Mouse (Mus musculus): ENCODE measurements around the gene Tbc1d5. TPM values are rescaled to one million over a fixed set of nuclear protein-coding genes. Genes with fewer than 3 reads are reported as not detected.

Tbc1d5 gene
- total and polyA plus RNA-seq, 3 experiments: 6.6 to 13.9 (median 7.7) TPM

DNA sequence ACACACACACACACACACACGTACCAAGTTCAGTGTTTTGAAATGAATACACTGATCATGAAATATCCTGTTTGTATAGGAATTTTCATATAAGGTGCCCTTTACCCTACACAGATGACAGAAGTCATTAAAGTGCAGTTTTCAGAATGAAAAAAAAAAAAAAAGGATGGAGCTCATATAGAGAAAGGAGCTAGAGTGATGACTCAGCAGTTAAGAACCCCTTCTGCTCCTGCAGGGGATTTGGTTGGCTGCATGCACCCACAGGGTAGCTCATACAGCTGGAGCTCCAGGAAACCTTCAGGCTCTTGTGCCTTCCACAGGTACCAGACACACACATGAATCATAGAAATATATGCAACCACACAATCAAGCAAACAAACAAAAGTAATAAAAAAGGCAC, 213.0 kb downstream of the Tbc1d5 start:
- no peak overlapping the region for H3K9ac ChIP-seq (ENCODE audit: insufficient read depth, low read depth)
- no peaks in the 10 kb centered on the region for H3K27me3 ChIP-seq (replicated peaks)
- DNase-seq (ENCODE audit: extremely low read depth): no peak
- H3K36me3 ChIP-seq (replicated peaks in 1 of 2; ENCODE audit: control insufficient read depth in 1 of 2, insufficient read depth in 1 of 2, low read length in 1 of 2): peaks cover 2 to 14% of the 10 kb centered on the region in 2 experiments
- no peak overlapping the region for H3K27ac ChIP-seq (ENCODE audit: insufficient read depth, low read depth)
- dilution Hi-C loops (cut with MboI; ENCODE audit: extremely low pct_ligation_motif_present, extremely low pct_unique_long_range_greater_than_20kb, low sequenced_read_pairs) (no loop called here), in situ Hi-C loops (cut with MboI; ENCODE audit: low pct_ligation_motif_present, low pct_unique_long_range_greater_than_20kb, low sequenced_read_pairs) (no loop called here)
- H3K4me2 ChIP-seq (ENCODE audit: insufficient read depth, low read depth, poor library complexity, severe bottlenecking): no peak overlapping the region
- H3K4me3 ChIP-seq (replicated peaks in 1 of 3; ENCODE audit: low read depth in 2 of 3, low read length in 2 of 3, poor library complexity in 1 of 3): no peak overlapping the region
- no peaks in the 10 kb centered on the region for H3K79me2 ChIP-seq (replicated peaks; ENCODE audit: control insufficient read depth, extremely low read depth, insufficient read depth, poor library complexity, severe bottlenecking)
- no peaks in the 10 kb centered on the region for H3K9me3 ChIP-seq (replicated peaks; ENCODE audit: low read length)
- TF ChIP-seq MXI1 (IDR thresholded peaks at IDR 0.05; ENCODE audit: low read depth, low read length) (no peak), MAFK (IDR thresholded peaks at IDR 0.05; ENCODE audit: insufficient replicate concordance, low read length) (peak; percentile 80)
- peaks cover 0 to 3% of the 10 kb centered on the region in 2 experiments; a peak in 1 of 4 replicates for H3K4me1 ChIP-seq (ENCODE audit: control insufficient read depth in 1 of 2, insufficient read depth in 2 of 2)

DNA sequence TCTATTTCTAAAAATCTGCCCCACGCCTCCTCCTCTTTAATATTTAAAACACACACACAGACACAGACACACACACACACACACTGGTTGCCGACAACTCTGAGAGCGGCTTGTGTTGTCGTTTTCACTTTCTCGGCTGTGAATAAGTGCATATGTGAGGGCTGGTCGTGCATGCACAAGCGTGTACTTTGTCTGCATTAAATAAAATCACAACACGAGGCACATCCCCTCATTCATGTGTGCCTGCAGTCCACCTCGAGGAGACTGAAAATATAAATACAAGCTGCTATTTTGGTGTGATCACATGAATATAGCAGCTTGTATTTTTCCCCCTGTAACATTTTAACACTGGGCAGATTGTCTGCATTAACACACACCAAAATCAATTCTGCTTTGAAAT, 224.8 kb downstream of the Tbc1d5 start:
- H3K79me2 ChIP-seq (replicated peaks; ENCODE audit: control insufficient read depth, extremely low read depth, insufficient read depth, poor library complexity, severe bottlenecking): no peaks in the 10 kb centered on the region
- no peak overlapping the region for H3K4me2 ChIP-seq (ENCODE audit: insufficient read depth, low read depth, poor library complexity, severe bottlenecking)
- no peak overlapping the region for H3K4me3 ChIP-seq (replicated peaks in 1 of 3; ENCODE audit: low read depth in 2 of 3, low read length in 2 of 3, poor library complexity in 1 of 3)
- peaks cover 0 to 2% of the 10 kb centered on the region in 2 experiments; a peak in 1 of 4 replicates for H3K4me1 ChIP-seq (ENCODE audit: control insufficient read depth in 1 of 2, insufficient read depth in 2 of 2)
- peaks cover 6 to 21% of the 10 kb centered on the region in 2 experiments for H3K36me3 ChIP-seq (replicated peaks in 1 of 2; ENCODE audit: control insufficient read depth in 1 of 2, insufficient read depth in 1 of 2, low read length in 1 of 2)
- no peak overlapping the region for H3K27ac ChIP-seq (ENCODE audit: insufficient read depth, low read depth)
- TF ChIP-seq MAX (IDR thresholded peaks at IDR 0.05; ENCODE audit: low read length) (no peak), NELFE (IDR thresholded peaks at IDR 0.05; ENCODE audit: low read depth, low read length) (no peak)
- in situ Hi-C loops (cut with MboI; ENCODE audit: low pct_ligation_motif_present, low pct_unique_long_range_greater_than_20kb, low sequenced_read_pairs) (no loop called here), dilution Hi-C loops (cut with MboI; ENCODE audit: extremely low pct_ligation_motif_present, extremely low pct_unique_long_range_greater_than_20kb, low sequenced_read_pairs) (no loop called here)
- no peak overlapping the region for H3K9ac ChIP-seq (ENCODE audit: insufficient read depth, low read depth)
- H3K27me3 ChIP-seq (replicated peaks): no peaks in the 10 kb centered on the region
- no peak for DNase-seq (ENCODE audit: extremely low read depth)
- no peaks in the 10 kb centered on the region for H3K9me3 ChIP-seq (replicated peaks; ENCODE audit: low read length)

DNA sequence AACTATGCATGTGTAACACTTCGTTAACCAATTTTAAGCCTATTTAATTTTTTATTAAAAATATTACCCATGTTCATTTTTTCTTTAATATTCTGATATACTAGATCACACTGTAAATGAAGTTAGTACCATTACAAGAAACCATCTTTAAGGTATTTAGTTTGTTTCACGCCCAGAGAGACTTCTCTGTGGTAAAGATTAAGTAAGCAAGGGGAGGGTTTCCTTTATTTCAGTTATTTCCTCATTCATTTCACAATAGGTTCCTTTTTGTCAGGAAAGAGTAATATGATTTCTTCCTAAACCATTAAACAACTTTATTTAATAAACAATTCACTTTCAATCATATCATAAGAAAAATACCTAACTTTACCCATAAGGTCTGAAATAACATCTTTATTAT, 256.8 kb downstream of the Tbc1d5 start:
- Histone ChIP-seq H3K9ac (ENCODE audit: insufficient read depth, low read depth) (no peak overlapping the region), H3K4me2 (ENCODE audit: insufficient read depth, low read depth, poor library complexity, severe bottlenecking) (no peak overlapping the region), H3K4me3 (replicated peaks in 1 of 3; ENCODE audit: low read depth in 2 of 3, low read length in 2 of 3, poor library complexity in 1 of 3) (no peak overlapping the region), H3K79me2 (replicated peaks; ENCODE audit: control insufficient read depth, extremely low read depth, insufficient read depth, poor library complexity, severe bottlenecking) (no peaks in the 10 kb centered on the region), H3K36me3 (replicated peaks in 1 of 2; ENCODE audit: control insufficient read depth in 1 of 2, insufficient read depth in 1 of 2, low read length in 1 of 2) (peaks cover 3 to 4% of the 10 kb centered on the region in 2 experiments), H3K27me3 (replicated peaks) (no peaks in the 10 kb centered on the region), H3K4me1 (ENCODE audit: control insufficient read depth in 1 of 2, insufficient read depth in 2 of 2) (no peaks in the 10 kb centered on the region), H3K9me3 (replicated peaks; ENCODE audit: low read length) (no peaks in the 10 kb centered on the region), H3K27ac (ENCODE audit: insufficient read depth, low read depth) (no peak overlapping the region)
- TF ChIP-seq ELF1 (IDR thresholded peaks at IDR 0.05; ENCODE audit: low read depth, low read length) (no peak), MAFK (IDR thresholded peaks at IDR 0.05; ENCODE audit: insufficient replicate concordance, low read length) (no peak), MYC (IDR thresholded peaks at IDR 0.05; ENCODE audit: low read depth, low read length) (no peak), JUN (IDR thresholded peaks at IDR 0.05; ENCODE audit: insufficient read depth, low read depth, low read length) (no peak), TBP (conservative IDR thresholded peaks at IDR 0.05; ENCODE audit: low read depth, low read length) (no peak), POLR2A (IDR thresholded peaks at IDR 0.05; ENCODE audit: low read depth, low read length) (no peak), UBTF (IDR thresholded peaks at IDR 0.05; ENCODE audit: low read depth, low read length) (no peak), MAX (IDR thresholded peaks at IDR 0.05; ENCODE audit: low read length) (no peak), SIN3A (IDR thresholded peaks at IDR 0.05; ENCODE audit: low read length) (no peak), NRF1 (IDR thresholded peaks at IDR 0.05; ENCODE audit: low read depth, low read length) (no peak), PAX5 (IDR thresholded peaks at IDR 0.05; ENCODE audit: low read length) (no peak), NELFE (IDR thresholded peaks at IDR 0.05; ENCODE audit: low read depth, low read length) (no peak), SMC3 (IDR thresholded peaks at IDR 0.05; ENCODE audit: low read depth, low read length) (no peak), MAZ (IDR thresholded peaks at IDR 0.05; ENCODE audit: low read depth, low read length) (no peak), CHD2 (IDR thresholded peaks at IDR 0.05; ENCODE audit: low read length) (no peak), ETS1 (conservative IDR thresholded peaks at IDR 0.05; ENCODE audit: low read depth, low read length) (no peak)
- dilution Hi-C loops (cut with MboI; ENCODE audit: extremely low pct_ligation_motif_present, extremely low pct_unique_long_range_greater_than_20kb, low sequenced_read_pairs) (no loop called here), in situ Hi-C loops (cut with MboI; ENCODE audit: low pct_ligation_motif_present, low pct_unique_long_range_greater_than_20kb, low sequenced_read_pairs) (no loop called here)
- no peak for DNase-seq (ENCODE audit: extremely low read depth)
